Mouse (Mus musculus): ENCODE data around the gene Myl12a.
A peak's percentile ranks its signal among the peaks of the same experiment; 100 is the strongest.

- TF ChIP-seq CTCF (IDR thresholded peaks at IDR 0.05; ENCODE audit: low read depth) (no peak), EP300 (IDR thresholded peaks at IDR 0.05; ENCODE audit: low read depth) (0 out of 2 replicates have a peak, but pooled peaks have one; percentile 27)
These were observed 37.3 kb upstream of the Myl12a start for GRCm38 (mm10) chr17:71039851-71040581.

Measured in heart, postnatal 0 days (tissue).